8 mouse cellular contexts compared by ENCODE assay signal in the genomic region with DNA sequence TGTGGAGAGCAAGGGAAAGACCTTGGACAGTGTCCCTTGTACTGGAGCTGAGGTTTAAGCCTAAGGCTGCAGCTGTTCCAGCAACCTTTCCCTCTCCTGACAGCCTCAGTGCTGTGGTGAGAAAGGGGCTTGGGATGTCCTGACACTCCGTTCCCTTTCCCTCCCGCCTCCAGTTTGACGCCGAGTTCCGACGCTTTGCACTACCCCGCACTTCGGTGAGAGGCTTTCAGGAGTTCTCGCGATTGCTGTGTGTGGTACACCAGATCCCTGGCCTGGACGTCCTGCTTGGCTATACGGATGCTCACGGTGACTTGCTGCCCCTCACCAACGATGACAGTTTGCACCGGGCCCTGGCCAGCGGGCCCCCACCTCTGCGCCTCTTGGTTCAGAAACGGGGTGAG. TPM values are rescaled to one million over a fixed set of nuclear protein-coding genes. Genes with fewer than 3 reads are reported as not detected.
DNase-seq lines count a peak whose midpoint lies in the region; ATAC-seq and TF ChIP-seq lines count a peak whose summit lies in the region.

No protein-coding gene starts in this region.

- ATAC-seq in cerebellum, adult (ENCODE audit: insufficient number of reproducible peaks, low FRiP score, low TSS enrichment), result 0 out of 2 replicates have a peak, but pooled peaks have one; percentile 1
- ATAC-seq in neural tube, embryonic 11.5 days (ENCODE audit: insufficient read depth, low FRiP score, low TSS enrichment), result peak; percentile 3; the same call in 1 of the 2 replicates
- ATAC-seq in hindbrain, embryonic 14.5 days (ENCODE audit: low FRiP score), result peak; percentile 5; the same call in 1 of the 2 replicates
- ATAC-seq in midbrain, postnatal 0 days (ENCODE audit: low FRiP score), result peak; percentile 8

- TF ChIP-seq CTCF in midbrain, postnatal 0 days (IDR thresholded peaks at IDR 0.05), result no peak

- 42% methylated on average over 18 of the region's 18 CpGs for WGBS in neural tube, embryonic 11.5 days
- WGBS in hindbrain, embryonic 14.5 days, result 34% methylated on average over 18 of the region's 18 CpGs
- 36% methylated on average over 18 of the region's 18 CpGs for WGBS in midbrain, postnatal 0 days

- H3K4me2 ChIP-seq in neural tube, embryonic 11.5 days (ENCODE audit: low read depth), result peak overlapping the region; percentile 90
- peak overlapping the region; percentile 80 for H3K4me2 ChIP-seq in hindbrain, embryonic 14.5 days (replicated peaks)
- H3K4me2 ChIP-seq in midbrain, postnatal 0 days (ENCODE audit: low read depth, low read length, poor library complexity, severe bottlenecking), result peak overlapping the region; percentile 96

- peaks cover 21% of the 10 kb centered on the region for H3K4me1 ChIP-seq in neural tube, embryonic 11.5 days (ENCODE audit: control insufficient read depth, insufficient read depth, low read length)
- H3K4me1 ChIP-seq in hindbrain, embryonic 14.5 days (replicated peaks; ENCODE audit: control insufficient read depth, insufficient read depth, low read length), result peaks cover 17% of the 10 kb centered on the region
- peaks cover 11% of the 10 kb centered on the region for H3K4me1 ChIP-seq in midbrain, postnatal 0 days (ENCODE audit: insufficient read depth, low read length)

- H3K27ac ChIP-seq in neural tube, embryonic 11.5 days (ENCODE audit: low read depth, low read length), result peak overlapping the region; percentile 42
- peak overlapping the region; percentile 91 for H3K27ac ChIP-seq in hindbrain, embryonic 14.5 days
- peak overlapping the region; percentile 86 for H3K27ac ChIP-seq in midbrain, postnatal 0 days (ENCODE audit: low read depth, low read length)

- H3K4me3 ChIP-seq in neural tube, embryonic 11.5 days (ENCODE audit: low read depth, low read length), result peak overlapping the region; percentile 56
- peak overlapping the region; percentile 65 for H3K4me3 ChIP-seq in hindbrain, embryonic 14.5 days (replicated peaks; ENCODE audit: low read length)
- peak overlapping the region; percentile 67 for H3K4me3 ChIP-seq in midbrain, postnatal 0 days (ENCODE audit: low read depth, low read length)

- H3K9ac ChIP-seq in neural tube, embryonic 11.5 days (ENCODE audit: low read length), result peak overlapping the region; percentile 33
- peak overlapping the region; percentile 61 for H3K9ac ChIP-seq in hindbrain, embryonic 14.5 days
- peak overlapping the region; percentile 65 for H3K9ac ChIP-seq in midbrain, postnatal 0 days (replicated peaks; ENCODE audit: low read length, poor library complexity, severe bottlenecking)

- no peaks in the 10 kb centered on the region for H3K27me3 ChIP-seq in neural tube, embryonic 11.5 days (ENCODE audit: control insufficient read depth, insufficient read depth, low read length)
- H3K27me3 ChIP-seq in hindbrain, embryonic 14.5 days (ENCODE audit: control insufficient read depth, insufficient read depth, low read length), result no peaks in the 10 kb centered on the region
- H3K27me3 ChIP-seq in midbrain, postnatal 0 days (ENCODE audit: insufficient read depth, low read length), result no peaks in the 10 kb centered on the region

- peaks cover 13% of the 10 kb centered on the region for H3K36me3 ChIP-seq in neural tube, embryonic 11.5 days (ENCODE audit: control insufficient read depth, insufficient read depth, low read length)
- peaks cover 38% of the 10 kb centered on the region for H3K36me3 ChIP-seq in hindbrain, embryonic 14.5 days (replicated peaks; ENCODE audit: control insufficient read depth, insufficient read depth)
- H3K36me3 ChIP-seq in midbrain, postnatal 0 days (ENCODE audit: insufficient read depth, low read length), result peaks cover 34% of the 10 kb centered on the region

- no peaks in the 10 kb centered on the region for H3K9me3 ChIP-seq in neural tube, embryonic 11.5 days (ENCODE audit: control insufficient read depth, low read length)
- H3K9me3 ChIP-seq in hindbrain, embryonic 14.5 days (ENCODE audit: control insufficient read depth, low read length), result no peaks in the 10 kb centered on the region
- no peaks in the 10 kb centered on the region for H3K9me3 ChIP-seq in midbrain, postnatal 0 days (ENCODE audit: low read length)

- no peak for DNase-seq in cerebellum, adult 8-10 months
- peak; percentile 36 for DNase-seq in neural tube, embryonic 11.5 days (ENCODE audit: low spot score)
- DNase-seq in neural tube, embryonic 10.5 days (ENCODE audit: extremely low spot score, low spot score), result no peak
- DNase-seq in hindbrain, embryonic 14.5 days (ENCODE audit: low spot score), result no peak
- DNase-seq in midbrain, postnatal 0 days (ENCODE audit: low spot score), result peak; percentile 19
- DNase-seq in adipocyte (ENCODE audit: low spot score), result no peak
- DNase-seq in thymus, postnatal 0 days (ENCODE audit: low spot score), result no peak

RNA-seq across cellular contexts. Expression of a gene that starts 1.1 kb away (rescaled TPM):
- 23.1 and 24.1 TPM in 2 replicates for polyA plus RNA-seq in neural tube, embryonic 11.5 days (2014; fragmentation: Nextera tagmentation; extraction: Ambion mirVana)
- polyA plus RNA-seq in hindbrain, embryonic 14.5 days (2014; fragmentation: Nextera tagmentation; extraction: Ambion mirVana), result 53.7 and 56.2 TPM in 2 replicates
- 99.3 and 110 TPM in 2 replicates for total RNA-seq in midbrain, postnatal 0 days (2014; rRNA removed)
- 71.4 and 73.4 TPM in 2 replicates for polyA plus RNA-seq in midbrain, postnatal 0 days (2015; fragmentation: Nextera tagmentation; extraction: Ambion mirVana)
- polyA plus RNA-seq in thymus, postnatal 0 days (2015; fragmentation: Nextera tagmentation; extraction: Ambion mirVana), result 20.5 and 22.4 TPM in 2 replicates

RNA-seq across cellular contexts. Expression of a gene that starts 1.1 kb away (rescaled TPM):
- 74.3 and 76.7 TPM in 2 replicates for polyA plus RNA-seq in neural tube, embryonic 11.5 days (2014; fragmentation: Nextera tagmentation; extraction: Ambion mirVana)
- polyA plus RNA-seq in hindbrain, embryonic 14.5 days (2014; fragmentation: Nextera tagmentation; extraction: Ambion mirVana), result 71.3 and 78.1 TPM in 2 replicates
- total RNA-seq in midbrain, postnatal 0 days (2014; rRNA removed), result 20.6 and 32.0 TPM in 2 replicates
- 84.7 and 93.0 TPM in 2 replicates for polyA plus RNA-seq in midbrain, postnatal 0 days (2015; fragmentation: Nextera tagmentation; extraction: Ambion mirVana)
- polyA plus RNA-seq in thymus, postnatal 0 days (2015; fragmentation: Nextera tagmentation; extraction: Ambion mirVana), result 66.7 and 72.9 TPM in 2 replicates

RNA-seq across cellular contexts. Expression of a gene that starts 5.5 kb away (rescaled TPM):
- 0.20 TPM in 1 of 2 replicates, not detected in the other for polyA plus RNA-seq in neural tube, embryonic 11.5 days (2014; fragmentation: Nextera tagmentation; extraction: Ambion mirVana)
- 0.22 and 0.27 TPM in 2 replicates for polyA plus RNA-seq in hindbrain, embryonic 14.5 days (2014; fragmentation: Nextera tagmentation; extraction: Ambion mirVana)
- total RNA-seq in midbrain, postnatal 0 days (2014; rRNA removed), result not detected in 2 replicates
- polyA plus RNA-seq in midbrain, postnatal 0 days (2015; fragmentation: Nextera tagmentation; extraction: Ambion mirVana), result 0.44 and 0.50 TPM in 2 replicates
- polyA plus RNA-seq in thymus, postnatal 0 days (2015; fragmentation: Nextera tagmentation; extraction: Ambion mirVana), result 0.12 TPM in 1 of 2 replicates, not detected in the other

RNA-seq across cellular contexts. Expression of a gene that starts 6.0 kb away (rescaled TPM):
- polyA plus RNA-seq in neural tube, embryonic 11.5 days (2014; fragmentation: Nextera tagmentation; extraction: Ambion mirVana), result 27.6 and 27.8 TPM in 2 replicates
- polyA plus RNA-seq in hindbrain, embryonic 14.5 days (2014; fragmentation: Nextera tagmentation; extraction: Ambion mirVana), result 11.6 and 13.4 TPM in 2 replicates
- total RNA-seq in midbrain, postnatal 0 days (2014; rRNA removed), result 9.8 and 11.2 TPM in 2 replicates
- polyA plus RNA-seq in midbrain, postnatal 0 days (2015; fragmentation: Nextera tagmentation; extraction: Ambion mirVana), result 15.4 and 15.6 TPM in 2 replicates
- polyA plus RNA-seq in thymus, postnatal 0 days (2015; fragmentation: Nextera tagmentation; extraction: Ambion mirVana), result 28.7 and 29.4 TPM in 2 replicates

RNA-seq across cellular contexts. Expression of a gene that starts 15.9 kb away (rescaled TPM):
- 4.6 and 5.0 TPM in 2 replicates for polyA plus RNA-seq in neural tube, embryonic 11.5 days (2014; fragmentation: Nextera tagmentation; extraction: Ambion mirVana)
- polyA plus RNA-seq in hindbrain, embryonic 14.5 days (2014; fragmentation: Nextera tagmentation; extraction: Ambion mirVana), result 22.3 and 24.4 TPM in 2 replicates
- 5.4 and 5.6 TPM in 2 replicates for total RNA-seq in midbrain, postnatal 0 days (2014; rRNA removed)
- polyA plus RNA-seq in midbrain, postnatal 0 days (2015; fragmentation: Nextera tagmentation; extraction: Ambion mirVana), result 35.1 and 36.0 TPM in 2 replicates
- 53.7 and 63.6 TPM in 2 replicates for polyA plus RNA-seq in thymus, postnatal 0 days (2015; fragmentation: Nextera tagmentation; extraction: Ambion mirVana)

Comparison
In these comparisons a context has a peak if more than half of its experiments do, and no peak if none do; other contexts are left out.
1. DNase-seq: peak in neural tube, embryonic 11.5 days (single experiment) and midbrain, postnatal 0 days (single experiment); none in cerebellum, adult 8-10 months (single experiment), neural tube, embryonic 10.5 days (single experiment), hindbrain, embryonic 14.5 days (single experiment), adipocyte (single experiment) and thymus, postnatal 0 days (single experiment).
2. Peak in every context shown above with its lines, with median percentiles within 50 percentile points of each other: ATAC-seq, H3K27ac ChIP-seq, H3K4me2 ChIP-seq, H3K4me3 ChIP-seq and H3K9ac ChIP-seq.